Mouse (Mus musculus) embryo, embryonic 10 days (tissue): ENCODE data around the gene Ncmap.
A peak's percentile ranks its signal among the peaks of the same experiment; 100 is the strongest.

ENCODE experiments used
- DNase-seq: peaks from one replicate; pipeline ENCODE4 v3.0.0-alpha.2; 2015; ENCODE audit warnings: low spot score

The Ncmap gene

DNA sequence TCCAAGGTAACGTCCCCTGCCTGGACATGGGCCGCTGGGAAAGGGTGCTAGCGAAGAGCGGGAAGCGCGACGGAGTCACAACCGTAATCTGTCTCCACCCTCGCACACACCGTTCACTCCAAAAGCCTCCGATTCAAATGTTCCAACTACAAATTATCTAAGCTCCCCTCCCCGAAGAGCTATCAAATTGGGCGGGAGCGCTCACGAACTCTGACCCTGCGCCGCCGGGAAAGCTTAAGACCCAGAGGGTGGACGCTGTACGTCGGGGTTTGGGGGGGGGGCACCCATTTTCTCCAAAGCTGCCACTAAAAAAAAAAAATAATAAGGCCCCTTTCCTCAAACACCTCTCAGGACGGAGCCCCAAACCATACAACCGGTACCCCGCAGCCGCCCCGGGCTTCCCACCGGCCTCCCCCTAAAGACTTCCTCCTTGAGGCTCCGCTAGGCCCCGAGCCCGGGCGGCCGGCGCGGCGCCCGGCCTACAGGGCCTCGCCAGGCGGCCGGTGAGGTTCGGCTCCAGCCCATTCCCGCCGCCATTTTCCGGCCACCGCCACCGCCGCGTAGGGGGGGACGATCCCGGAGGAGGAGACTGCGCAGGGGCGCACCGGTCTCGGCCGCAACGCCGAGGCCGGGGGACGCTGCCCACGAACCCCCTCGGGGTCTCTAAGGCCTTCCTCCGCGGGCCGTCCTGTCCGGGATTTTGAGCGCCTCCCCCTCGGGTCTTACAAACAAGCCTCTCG lies 45.5 kb downstream of the Ncmap start:
- peak; percentile 55 for DNase-seq

- no peak for DNase-seq
These were observed 60.6 kb downstream of the Ncmap start for GRCm38 (mm10) chr4:135337376-135337942.

- DNase-seq: no peak
These were observed 62.0 kb downstream of the Ncmap start for GRCm38 (mm10) chr4:135336023-135336357.

DNA sequence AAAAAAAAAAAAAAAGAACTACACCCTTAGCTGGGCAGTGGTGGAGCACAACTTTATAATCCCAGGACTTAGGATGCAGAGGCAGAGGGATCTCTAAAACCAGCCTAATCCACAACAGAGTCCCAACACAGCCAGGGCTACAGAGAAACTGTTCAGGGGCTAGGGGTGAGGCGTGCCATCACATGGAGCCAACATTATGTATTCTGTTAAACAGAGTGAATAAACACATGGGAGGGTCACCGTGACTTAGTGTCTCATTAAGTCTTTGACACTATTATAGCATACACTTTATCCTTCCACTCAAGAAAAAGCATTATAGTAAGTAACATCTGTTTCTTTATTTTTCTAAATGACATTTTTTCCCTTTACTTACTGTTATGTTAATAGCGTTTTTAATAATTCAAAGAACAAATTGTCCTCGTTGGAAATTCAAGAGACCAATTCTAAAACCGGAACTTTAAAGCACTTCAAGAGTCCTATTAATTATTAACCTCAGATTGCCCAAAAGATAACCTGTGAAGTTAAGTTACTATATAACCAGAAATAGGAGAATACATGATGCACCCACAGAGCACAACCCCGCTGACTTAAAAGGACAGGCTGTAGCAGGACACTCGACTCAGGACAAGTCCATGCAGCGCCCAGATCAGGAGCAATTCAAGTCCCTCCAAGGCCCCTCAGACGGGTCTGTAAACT lies 62.6 kb downstream of the Ncmap start:
- no peak for DNase-seq

DNA sequence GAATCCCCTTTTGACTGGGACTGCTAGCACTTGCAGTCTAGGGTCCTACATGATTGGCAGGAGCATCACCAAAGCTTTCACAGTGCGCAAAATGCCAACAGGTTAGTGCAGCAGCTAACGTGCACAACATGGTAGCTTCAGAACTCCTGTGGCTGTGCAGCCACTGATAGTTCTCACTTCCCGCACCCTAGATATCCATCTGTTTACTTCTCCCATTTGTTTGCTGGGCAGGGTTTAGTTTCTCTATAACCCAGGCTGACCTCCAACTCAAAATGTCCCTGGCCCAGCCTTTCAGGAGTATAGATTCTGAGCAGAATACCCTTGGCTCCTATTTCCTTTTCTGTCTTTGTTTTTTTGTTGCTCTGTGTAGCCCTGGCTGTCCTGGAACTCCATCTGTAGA lies 71.6 kb downstream of the Ncmap start:
- no peak for DNase-seq

DNA sequence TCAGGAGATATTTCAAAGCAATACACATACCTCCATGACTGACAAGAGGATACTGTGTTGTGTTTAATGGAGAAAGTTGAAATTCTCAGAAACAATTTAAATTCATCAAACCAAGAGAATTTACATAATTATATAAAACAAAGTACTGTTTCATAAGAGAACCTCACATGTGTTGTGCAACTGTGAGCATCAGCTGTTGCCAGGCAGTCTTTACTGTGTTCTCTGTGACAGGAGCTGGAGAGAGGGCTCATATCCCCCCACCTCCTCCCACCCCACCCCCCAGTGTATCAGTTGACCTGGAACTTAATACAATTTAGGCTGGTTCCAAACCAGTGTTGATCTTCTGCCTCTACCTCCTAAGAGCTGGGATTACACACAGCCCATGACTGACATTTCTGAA lies 72.0 kb downstream of the Ncmap start:
- DNase-seq: no peak

- no peak for DNase-seq
These were observed 75.0 kb downstream of the Ncmap start for GRCm38 (mm10) chr4:135323021-135323420.
